Mouse (Mus musculus) myocyte (in vitro differentiated cells): Measurements from ENCODE around the gene Csrp3. TPM values are rescaled to one million over a fixed set of nuclear protein-coding genes. Genes with fewer than 3 reads are reported as not detected.

Experiments used
- H3K27me3 ChIP-seq: one replicate; pipeline ENCODE4 v1.6.1; 2011; ENCODE audit not compliant: control insufficient read depth, insufficient read depth, insufficient read length
- H3K36me3 ChIP-seq: one replicate; pipeline ENCODE4 v1.6.1; 2011; ENCODE audit not compliant: control insufficient read depth, insufficient read depth
- H3K4me2 ChIP-seq: one replicate; pipeline ENCODE4 v1.6.1; 2011; ENCODE audit warnings: low read depth, control low read depth
- H3K4me3 ChIP-seq: one replicate; pipeline ENCODE4 v1.5.1; 2011; ENCODE audit warnings: mild to moderate bottlenecking, control low read depth, moderate library complexity
- H3K79me2 ChIP-seq: one replicate; pipeline ENCODE4 v1.6.1; 2011; ENCODE audit not compliant: control insufficient read depth, insufficient read depth
- H3ac ChIP-seq: one replicate; pipeline ENCODE4 v1.6.1; 2011; ENCODE audit not compliant: control insufficient read depth, insufficient read length
- CEBPB ChIP-seq: IDR thresholded peaks from 2 replicates; pipeline ENCODE4 v1.6.1; 2011; ENCODE audit warnings: mild to moderate bottlenecking, moderate library complexity; ENCODE audit not compliant: poor library complexity, insufficient read depth, severe bottlenecking
- E2F4 ChIP-seq: IDR thresholded peaks from one replicate; pipeline ENCODE4 v1.6.1; 2011; ENCODE audit warnings: mild to moderate bottlenecking, control low read depth, moderate library complexity; ENCODE audit not compliant: insufficient read depth
- MAX ChIP-seq: IDR thresholded peaks from one replicate; pipeline ENCODE4 v1.6.1; 2011; ENCODE audit warnings: low read depth, mild to moderate bottlenecking, control low read depth
- MYOD1 ChIP-seq, 3 experiments: IDR thresholded peaks; one replicate each; pipeline ENCODE4 v1.6.1; 2011; ENCODE audit warnings: control low read depth in 2 of 3, low read depth in 2 of 3, mild to moderate bottlenecking in 2 of 3, moderate library complexity in 1 of 3; ENCODE audit not compliant: insufficient read length in 2 of 3, control insufficient read depth in 1 of 3
- MYOG ChIP-seq, 3 experiments: IDR thresholded peaks; one replicate each; pipeline ENCODE4 v1.6.1; 2011; ENCODE audit warnings: control low read depth in 2 of 3, low read depth in 2 of 3, mild to moderate bottlenecking in 2 of 3; ENCODE audit not compliant: insufficient read length in 2 of 3, control insufficient read depth in 1 of 3, insufficient read depth in 1 of 3
- POLR2A ChIP-seq: IDR thresholded peaks from one replicate; pipeline ENCODE4 v1.6.1; 2011; ENCODE audit warnings: low read depth, mild to moderate bottlenecking, control low read depth, moderate library complexity; ENCODE audit not compliant: insufficient read length
- POLR2AphosphoS2 ChIP-seq: IDR thresholded peaks from one replicate; pipeline ENCODE4 v1.6.1; 2011; ENCODE audit warnings: low read depth, control low read depth; ENCODE audit not compliant: insufficient read length
- REST ChIP-seq: IDR thresholded peaks from one replicate; pipeline ENCODE4 v1.6.1; 2011; ENCODE audit warnings: mild to moderate bottlenecking, control low read depth, moderate library complexity; ENCODE audit not compliant: insufficient read depth, insufficient read length
- SRF ChIP-seq: IDR thresholded peaks from one replicate; pipeline ENCODE4 v1.6.1; 2011; ENCODE audit warnings: low read depth; ENCODE audit not compliant: control insufficient read depth, insufficient read length
- TCF12 ChIP-seq: IDR thresholded peaks from one replicate; pipeline ENCODE4 v1.6.1; 2011; ENCODE audit warnings: mild to moderate bottlenecking, control low read depth; ENCODE audit not compliant: poor library complexity, insufficient read depth, severe bottlenecking
- TCF3 ChIP-seq: IDR thresholded peaks from one replicate; pipeline ENCODE4 v1.6.1; 2011; ENCODE audit warnings: low read depth, control low read depth; ENCODE audit not compliant: insufficient read length
- USF1 ChIP-seq: IDR thresholded peaks from one replicate; pipeline ENCODE4 v1.6.1; 2011; ENCODE audit warnings: low read depth, mild to moderate bottlenecking, control low read depth, moderate library complexity
- polyA plus RNA-seq: library from polyadenylated mRNA; unstranded; fragments of >200 nt; fragmentation: generic; extraction: Trizol; gene quantifications from one replicate; pipeline ENCODE4 v1.2.1, GENCODE M21; 2012; ENCODE audit warnings: missing spikeins

Csrp3 gene
- polyA plus RNA-seq, 1 experiment = 158 TPM

DNA sequence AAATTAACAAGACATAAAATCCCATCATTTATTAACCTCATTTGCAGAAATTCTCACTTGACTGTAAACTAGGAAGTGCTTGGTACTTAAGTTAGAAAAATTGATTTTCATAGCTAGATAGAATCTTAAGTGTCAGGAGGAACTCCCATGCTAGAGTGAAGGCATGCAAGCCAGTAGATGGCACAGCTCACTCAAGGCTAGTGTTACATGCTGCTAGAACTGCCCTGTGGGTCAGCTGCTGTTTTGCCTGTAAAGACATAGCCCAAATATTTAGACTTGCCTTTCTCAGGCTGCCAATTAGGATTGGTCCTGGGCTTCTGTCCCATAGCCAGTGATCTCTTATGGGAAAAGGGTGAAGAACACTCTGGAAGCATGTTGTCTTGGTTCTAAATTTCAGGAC is 35.5 kb downstream of the Csrp3 start:
- Histone ChIP-seq H3K27me3 (no peaks in the 10 kb centered on the region), H3K36me3 (peaks cover 25% of the 10 kb centered on the region)
- TF ChIP-seq MYOG (IDR thresholded peaks at IDR 0.05; ENCODE audit: control insufficient read depth in 1 of 3, insufficient read depth in 1 of 3, insufficient read length in 2 of 3, low read depth in 2 of 3) = peak in 1 of 3 experiments; percentile 22
- no peak for TF ChIP-seq CEBPB

DNA sequence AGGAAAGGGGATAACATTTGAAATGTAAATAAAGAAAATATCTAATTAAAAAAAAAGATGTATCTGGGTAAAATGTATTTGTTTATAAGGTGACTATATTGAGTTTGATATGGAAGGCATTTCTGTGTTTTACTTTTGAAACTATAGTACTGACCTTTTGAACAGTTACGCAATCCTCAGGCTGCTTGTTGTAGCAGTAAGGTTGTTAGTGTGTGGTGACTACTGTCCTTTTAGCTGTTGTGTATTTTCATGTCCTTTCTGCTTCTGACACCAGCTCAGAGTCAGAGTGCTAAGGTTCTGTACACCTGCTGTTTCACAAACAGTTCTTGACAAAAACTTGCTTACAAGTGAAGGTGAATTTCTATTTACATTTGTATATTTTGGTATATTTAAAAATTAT is 37.2 kb downstream of the Csrp3 start:
- Histone ChIP-seq H3K27me3 (no peaks in the 10 kb centered on the region), H3K36me3 (peaks cover 21% of the 10 kb centered on the region), H3K79me2 (no peaks in the 10 kb centered on the region), H3ac (no peak overlapping the region), H3K4me3 (no peak overlapping the region), H3K4me2 (no peak overlapping the region)
- TF ChIP-seq CEBPB (no peak), POLR2AphosphoS2 (no peak), SRF (no peak), USF1 (no peak), E2F4 (no peak), POLR2A (no peak), MYOG (IDR thresholded peaks at IDR 0.05; ENCODE audit: control insufficient read depth in 1 of 3, insufficient read depth in 1 of 3, insufficient read length in 2 of 3, low read depth in 2 of 3) (no peak), TCF3 (no peak), MYOD1 (IDR thresholded peaks at IDR 0.05; ENCODE audit: control insufficient read depth in 1 of 3, insufficient read length in 2 of 3, low read depth in 2 of 3) (no peak), REST (no peak), TCF12 (no peak)

More for the DNA sequence above, 35.5 kb downstream of the Csrp3 start:
- Histone ChIP-seq H3K4me2 (no peak overlapping the region), H3K4me3 (no peak overlapping the region), H3K79me2 (no peaks in the 10 kb centered on the region), H3ac (no peak overlapping the region)

DNA sequence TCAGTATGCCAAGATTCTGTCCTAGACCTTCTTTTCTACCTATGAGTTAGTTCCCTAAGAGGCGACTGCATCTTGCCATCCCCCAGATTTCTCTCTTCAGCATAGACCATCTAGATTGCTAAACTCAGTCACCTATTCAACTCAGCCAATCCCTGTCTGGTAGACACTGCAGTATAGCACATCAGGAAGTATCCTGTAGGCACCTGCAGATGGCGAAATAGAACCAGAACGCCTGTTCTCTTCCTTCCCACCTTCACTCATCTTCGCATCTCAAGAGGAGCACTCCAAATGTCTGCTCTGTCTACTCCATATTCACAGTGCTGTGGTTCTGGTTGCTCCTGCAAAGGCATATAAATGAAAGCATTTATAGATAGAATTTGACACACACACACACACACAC is 41.2 kb downstream of the Csrp3 start:
- Histone ChIP-seq H3K79me2 (no peaks in the 10 kb centered on the region), H3ac (no peak overlapping the region), H3K4me3 (no peak overlapping the region), H3K4me2 (no peak overlapping the region), H3K36me3 (peaks cover 38% of the 10 kb centered on the region), H3K27me3 (no peaks in the 10 kb centered on the region)
- TF ChIP-seq POLR2AphosphoS2 (no peak), MYOD1 (IDR thresholded peaks at IDR 0.05; ENCODE audit: control insufficient read depth in 1 of 3, insufficient read length in 2 of 3, low read depth in 2 of 3) (no peak), SRF (no peak), POLR2A (no peak), CEBPB (no peak), MYOG (IDR thresholded peaks at IDR 0.05; ENCODE audit: control insufficient read depth in 1 of 3, insufficient read depth in 1 of 3, insufficient read length in 2 of 3, low read depth in 2 of 3) (no peak), E2F4 (no peak), REST (no peak), TCF3 (no peak), MAX (no peak), TCF12 (no peak), USF1 (no peak)

DNA sequence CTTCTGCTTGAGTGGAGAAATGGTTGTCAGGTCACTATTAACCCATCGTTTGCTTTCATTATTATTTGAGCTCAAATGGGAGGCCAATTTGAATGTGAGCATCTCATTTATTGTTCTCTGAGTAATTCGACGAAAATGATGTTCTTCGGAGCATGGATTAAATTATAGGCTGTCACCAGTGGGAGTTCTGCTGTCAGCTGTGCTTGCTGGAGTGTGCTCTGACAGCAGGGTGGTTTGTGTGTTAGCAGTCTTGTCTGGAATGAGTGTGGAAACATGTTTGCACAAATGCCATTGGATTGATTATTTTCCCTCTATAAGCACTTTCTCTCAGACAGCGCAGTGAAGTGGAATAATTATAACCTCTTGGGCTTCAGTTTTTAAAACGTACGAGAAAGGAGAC is 44.5 kb downstream of the Csrp3 start:
- Histone ChIP-seq H3K36me3 (peaks cover 43% of the 10 kb centered on the region), H3K79me2 (no peaks in the 10 kb centered on the region), H3ac (no peak overlapping the region), H3K27me3 (no peaks in the 10 kb centered on the region), H3K4me2 (no peak overlapping the region), H3K4me3 (no peak overlapping the region)
- no peak for TF ChIP-seq REST
- TF ChIP-seq POLR2A = no peak
- TF ChIP-seq MYOG (IDR thresholded peaks at IDR 0.05; ENCODE audit: control insufficient read depth in 1 of 3, insufficient read depth in 1 of 3, insufficient read length in 2 of 3, low read depth in 2 of 3) = no peak
- TF ChIP-seq TCF12 = no peak
- TF ChIP-seq MYOD1 (IDR thresholded peaks at IDR 0.05; ENCODE audit: control insufficient read depth in 1 of 3, insufficient read length in 2 of 3, low read depth in 2 of 3) = no peak

DNA sequence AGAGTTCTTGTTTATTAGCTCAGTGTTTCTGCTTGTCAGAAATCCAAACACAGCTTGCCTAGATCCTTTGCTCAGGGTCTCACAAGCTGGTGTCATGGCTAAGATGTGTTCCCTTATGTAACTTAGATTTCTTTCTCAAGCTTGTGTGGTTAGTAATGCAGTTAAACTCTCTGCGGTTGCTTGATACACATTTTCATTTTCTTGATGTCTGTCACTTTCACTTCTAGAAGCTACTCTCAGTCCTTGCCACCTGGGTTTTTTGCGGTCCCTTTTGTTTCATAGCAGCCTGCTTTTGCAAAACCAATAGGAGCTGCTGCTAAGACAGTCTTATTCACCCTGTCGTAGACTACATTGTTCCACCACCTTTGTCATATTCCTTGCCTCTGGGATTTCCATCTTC is 52.7 kb downstream of the Csrp3 start:
- Histone ChIP-seq H3K36me3 (peaks cover 15% of the 10 kb centered on the region), H3K79me2 (peaks cover 29% of the 10 kb centered on the region), H3K27me3 (no peaks in the 10 kb centered on the region), H3K4me3 (no peak overlapping the region), H3ac (no peak overlapping the region), H3K4me2 (no peak overlapping the region)
- no peak for TF ChIP-seq E2F4

DNA sequence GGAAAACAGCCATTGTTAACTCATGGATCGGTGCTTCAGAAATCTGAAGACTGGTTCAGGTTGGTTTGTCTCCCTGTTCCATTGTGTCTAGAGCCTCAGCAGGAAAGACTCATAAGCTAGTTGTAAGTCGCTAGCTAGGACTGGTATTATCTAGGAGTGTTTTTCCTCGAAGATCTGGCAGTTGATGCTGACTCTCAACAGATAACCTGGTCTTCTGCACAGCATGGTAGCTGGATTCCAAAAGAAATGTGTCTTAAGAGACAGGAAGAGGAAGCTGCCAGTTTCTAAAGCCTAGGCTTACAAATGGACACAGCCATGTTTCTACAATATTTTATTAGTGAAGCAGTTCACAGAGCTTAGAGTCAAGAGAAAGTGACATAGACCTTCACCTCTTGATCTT is 56.4 kb downstream of the Csrp3 start:
- no peaks in the 10 kb centered on the region for H3K27me3 ChIP-seq
- no peak overlapping the region for H3K4me3 ChIP-seq
- H3ac ChIP-seq = no peak overlapping the region
- H3K4me2 ChIP-seq = no peak overlapping the region
- no peak for TF ChIP-seq TCF3
- peaks cover 5% of the 10 kb centered on the region for H3K36me3 ChIP-seq
- H3K79me2 ChIP-seq = peaks cover 40% of the 10 kb centered on the region
